Comparison of ENCODE assay signal across 21 mouse cellular contexts in genomic region chr6:8285401-8285960, GRCm38 (mm10). TPM values are rescaled to one million over a fixed set of nuclear protein-coding genes. Genes with fewer than 3 reads are reported as not detected.
DNase-seq lines count a peak whose midpoint lies in the region; ATAC-seq and TF ChIP-seq lines count a peak whose summit lies in the region.
"Had no signal": no experiment of that assay in that cellular context is flagged by ENCODE, and none has a peak within 500 bp of the region (broad histone marks: within the 10 kb centered on the region; RNA-seq: fewer than 3 reads in every experiment).

No protein-coding gene starts in this region.

- H3K4me2 ChIP-seq in lung, embryonic 14.5 days: no peak overlapping the region
- H3K4me2 ChIP-seq: kidney, embryonic 15.5 days; liver, embryonic 13.5 days had no signal

- H3K9ac ChIP-seq in lung, embryonic 14.5 days: no peak overlapping the region
- H3K9ac ChIP-seq: kidney, embryonic 15.5 days; liver, embryonic 13.5 days had no signal

- 50% methylated on average over 3 of the region's 3 CpGs for WGBS in lung, embryonic 14.5 days

- no peak for TF ChIP-seq CTCF in lung, embryonic 14.5 days (IDR thresholded peaks at IDR 0.05; ENCODE audit: low read depth)

- no peaks in the 10 kb centered on the region for H3K27me3 ChIP-seq in lung, embryonic 14.5 days (ENCODE audit: insufficient read depth, low read length)
- H3K27me3 ChIP-seq: kidney, embryonic 15.5 days; liver, embryonic 13.5 days had no signal

- H3K4me3 ChIP-seq in lung, embryonic 14.5 days (ENCODE audit: low read depth, low read length): no peak overlapping the region
- H3K4me3 ChIP-seq: gastrocnemius, adult 2 months; heart, embryonic 10.5 days; kidney, embryonic 15.5 days; liver, embryonic 13.5 days had no signal

- no peaks in the 10 kb centered on the region for H3K9me3 ChIP-seq in lung, embryonic 14.5 days (ENCODE audit: low read depth, low read length)
- H3K9me3 ChIP-seq: heart, embryonic 10.5 days; kidney, embryonic 15.5 days; liver, embryonic 13.5 days had no signal

- peak; percentile 38; the same call in 1 of the 2 replicates for ATAC-seq in lung, embryonic 14.5 days (ENCODE audit: insufficient read depth)
- ATAC-seq: forebrain, embryonic 14.5 days; midbrain, embryonic 16.5 days had no signal

- DNase-seq in lung, embryonic 14.5 days: peak; percentile 51
- no peak for DNase-seq in lung, postnatal 36 days
- DNase-seq in 3134 (ENCODE audit: extremely low read depth, insufficient read length, low spot score): peak; percentile 56
- peak; percentile 72 for DNase-seq in Muller cell, postnatal 12 days (ENCODE audit: inconsistent ontology term)
- peak; percentile 86 for DNase-seq in fibroblast of lung, adult 2 months (ENCODE audit: low read depth)
- no peak for DNase-seq in heart, adult 9 months (ENCODE audit: low spot score in 2 of 2)
- DNase-seq in adrenal gland, adult 2 months: no peak
- DNase-seq: adrenal gland, postnatal 36 days; cerebellum, adult 11 months; cerebellum, adult 9-11 months; gastrocnemius, adult 2 months; heart, postnatal 4 days; kidney, adult 11 months; kidney, postnatal 36 days; liver, embryonic 13.5 days; thymus, adult 18-20 months had no signal

- H3K36me3 ChIP-seq in lung, embryonic 14.5 days (ENCODE audit: insufficient read depth): 0 out of 2 replicates have a peak, but pooled peaks cover 3% of the 10 kb centered on the region
- H3K36me3 ChIP-seq: heart, embryonic 10.5 days; kidney, embryonic 15.5 days; liver, embryonic 13.5 days had no signal

- no peaks in the 10 kb centered on the region for H3K4me1 ChIP-seq in lung, embryonic 14.5 days (ENCODE audit: insufficient read depth)
- H3K4me1 ChIP-seq: heart, embryonic 10.5 days; kidney, embryonic 15.5 days; liver, embryonic 13.5 days had no signal

- H3K27ac ChIP-seq in lung, embryonic 14.5 days (ENCODE audit: low read depth): no peak overlapping the region
- H3K27ac ChIP-seq: gastrocnemius, adult 2 months; heart, embryonic 10.5 days; kidney, embryonic 15.5 days; liver, embryonic 13.5 days; macrophage had no signal

RNA-seq across cellular contexts. Expression of gene Gm45062, which starts 26.2 kb away (rescaled TPM):
- polyA plus RNA-seq in lung, embryonic 14.5 days (2014; fragmentation: Nextera tagmentation; extraction: Ambion mirVana): 6.7 and 9.8 TPM in 2 replicates
- 1 to 10 TPM in 1 of 2 experiments, under 1 TPM in 1; 0.75 to 2.7 TPM for total RNA-seq in adrenal gland, adult 2 months (2021)
- polyA plus RNA-seq in adrenal gland, adult 2 months (2012; rRNA removed): 0.03 and 0.06 TPM in 2 replicates

RNA-seq across cellular contexts. Expression of gene Umad1, which starts 26.4 kb away (rescaled TPM):
- polyA plus RNA-seq in lung, embryonic 14.5 days (2014; fragmentation: Nextera tagmentation; extraction: Ambion mirVana): 21.1 and 21.7 TPM in 2 replicates
- 10 to 100 TPM; 17.2 to 18.4 TPM for total RNA-seq in adrenal gland, adult 2 months (2021)
- polyA plus RNA-seq in adrenal gland, adult 2 months (2012; rRNA removed): 5.6 and 7.4 TPM in 2 replicates

RNA-seq across cellular contexts. Expression of gene Rpa3, which starts 26.5 kb away (rescaled TPM):
- 177 and 191 TPM in 2 replicates for polyA plus RNA-seq in lung, embryonic 14.5 days (2014; fragmentation: Nextera tagmentation; extraction: Ambion mirVana)
- 10 to 100 TPM in 1 of 2 experiments, 1 to 10 TPM in 1; 9.9 to 18.0 TPM for total RNA-seq in adrenal gland, adult 2 months (2021)
- 0.17 and 0.25 TPM in 2 replicates for polyA plus RNA-seq in adrenal gland, adult 2 months (2012; rRNA removed)

Comparison
In these comparisons a context has a peak if more than half of its experiments do, and no peak if none do; other contexts are left out.
1. DNase-seq: peak in lung, embryonic 14.5 days (single experiment), 3134 (single experiment), Muller cell, postnatal 12 days (single experiment) and fibroblast of lung, adult 2 months (single experiment); none in lung, postnatal 36 days (single experiment), heart, adult 9 months (0 of 2) and adrenal gland, adult 2 months (single experiment).
2. RNA of gene Rpa3, which starts 26.5 kb away (polyA plus RNA-seq): 177 to 191 TPM in lung, embryonic 14.5 days; 0.17 to 0.25 TPM in adrenal gland, adult 2 months; every median in the first group is over 100 times any median in the second.